Mouse (Mus musculus): ENCODE measurements at regions not wholly inside any gene's neighbourhood (a gene's known extent, or its start where the extent isn't known, plus 50 kb on each side); places are given as distances from the start of the nearest gene placed in this dataset.
"Not testable (repeated sequence)": the region's sequence is repeated elsewhere in the genome, so short reads cannot be mapped to it uniquely, and the experiment has no call there.

- peak; percentile 62 for DNase-seq
- intact Hi-C loops (cut with DNase I): not testable (repeated sequence)
Observed at GRCm38 (mm10) chr13:74563483-74564330, 69.9 kb upstream of the Zfp825 start.

- intact Hi-C loops (cut with DNase I); DNase-seq: not testable (repeated sequence)
Observed at GRCm38 (mm10) chr13:74564331-74564727, 70.5 kb upstream of the Zfp825 start.

GRCm38 (mm10) chr13:74569967-74570366, 69.4 kb upstream of the Erap1 start:
- DNase-seq: peak; percentile 8
- intact Hi-C loops (cut with DNase I): not testable (repeated sequence)
